Mouse (Mus musculus) testis, adult 2 months (tissue): ENCODE data around the gene Lrrc8a.

Experiments
- CTCF ChIP-seq: fragments of 200-500 bp; IDR thresholded peaks from 2 replicates; pipeline ENCODE4 v1.5.1; 2012; ENCODE audit warnings: low read depth, mild to moderate bottlenecking, inconsistent platforms, low read length, moderate library complexity; ENCODE audit not compliant: control insufficient read depth, insufficient read depth, insufficient replicate concordance
- POLR2A ChIP-seq: fragments of 200-500 bp; IDR thresholded peaks from 2 replicates; pipeline ENCODE4 v1.6.1; 2012; ENCODE audit warnings: low read depth, mild to moderate bottlenecking, inconsistent platforms, low read length, moderate library complexity; ENCODE audit not compliant: control insufficient read depth

DNA sequence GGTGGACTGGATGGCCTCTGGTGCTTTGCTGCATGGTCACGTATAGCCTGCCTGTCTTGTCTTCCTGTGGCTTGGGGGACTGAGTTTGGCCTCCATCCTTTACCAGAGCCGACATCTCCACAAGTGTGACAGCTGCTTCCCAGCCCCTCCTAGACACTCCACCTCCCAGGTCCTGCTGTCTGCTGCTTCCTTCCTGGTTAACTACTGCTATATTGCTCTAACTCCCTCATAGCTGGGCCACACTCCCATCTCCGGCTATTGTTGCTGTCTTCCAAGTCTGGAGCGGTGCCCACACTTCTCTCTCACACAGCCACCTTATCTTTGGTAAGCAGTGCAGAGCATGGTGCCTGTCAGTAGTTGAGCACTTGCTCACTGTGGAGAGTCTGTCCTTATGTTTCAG lies 2.3 kb downstream of the Lrrc8a start:
- TF ChIP-seq CTCF = no peak
- no peak for TF ChIP-seq POLR2A
